Mouse (Mus musculus) kidney, postnatal 0 days (tissue): ENCODE data around the gene Cnbp. TPM values are rescaled to one million over a fixed set of nuclear protein-coding genes. Genes with fewer than 3 reads are reported as not detected.
A peak's percentile ranks its signal among the peaks of the same experiment; 100 is the strongest.

Experiments
- ATAC-seq: fragments of 200-750 bp; cut with Nextera tagmentation; replicated peaks from 2 replicates; pipeline ENCODE4 v1.8.0; 2017; ENCODE audit warnings: low read depth, moderate number of reproducible peaks, moderate TSS enrichment, moderate library complexity; ENCODE audit not compliant: low FRiP score
- DNase-seq: peaks from one replicate; pipeline ENCODE4 v3.0.0-alpha.2; 2016; ENCODE audit warnings: low spot score
- H3K27ac ChIP-seq: fragments of 300-500 bp; sonication (generic); 2 replicates; pipeline ENCODE4 v1.5.1; 2014; ENCODE audit warnings: mild to moderate bottlenecking
- H3K27me3 ChIP-seq: fragments of 300-500 bp; sonication (generic); 2 replicates; pipeline ENCODE4 v1.6.1; 2014; ENCODE audit warnings: low read length, mixed read lengths; ENCODE audit not compliant: insufficient read depth
- H3K36me3 ChIP-seq: fragments of 300-500 bp; sonication (generic); 2 replicates; pipeline ENCODE4 v1.6.1; 2014; ENCODE audit warnings: low read length, mixed read lengths; ENCODE audit not compliant: insufficient read depth
- H3K4me1 ChIP-seq: fragments of 300-500 bp; sonication (generic); replicated peaks from 2 replicates; pipeline ENCODE4 v1.6.1; 2014; ENCODE audit warnings: antibody characterized with exemption, low read length, mixed read lengths; ENCODE audit not compliant: insufficient read depth
- H3K4me2 ChIP-seq: fragments of 300-500 bp; sonication (generic); 2 replicates; pipeline ENCODE4 v1.6.1; 2014; ENCODE audit warnings: mild to moderate bottlenecking, low read length, moderate library complexity, mixed read lengths
- H3K4me3 ChIP-seq: fragments of 300-500 bp; sonication (generic); replicated peaks from 2 replicates; pipeline ENCODE4 v1.5.1; 2014; ENCODE audit warnings: low read depth, low read length
- H3K9ac ChIP-seq: fragments of 300-500 bp; sonication (generic); 2 replicates; pipeline ENCODE4 v1.6.1; 2014; ENCODE audit warnings: low read depth, low read length
- H3K9me3 ChIP-seq: fragments of 300-500 bp; sonication (generic); replicated peaks from 2 replicates; pipeline ENCODE4 v1.6.1; 2016; ENCODE audit warnings: low read length, inconsistent platforms, mixed read lengths
- CTCF ChIP-seq: IDR thresholded peaks from 2 replicates; pipeline ENCODE4 v1.5.1; 2016; ENCODE audit warnings: antibody characterized with exemption, low read depth, mild to moderate bottlenecking, moderate library complexity
- WGBS: fragments of 180-500 bp; shearing (Covaris S2); extraction: QIAGEN DNeasy Blood & Tissue Kit; methylation state at CpG from one replicate; pipeline ENCODE4 v1.1.7; 2014; 5-methylcytosine and 5-hydroxymethylcytosine counted together
- polyA plus RNA-seq: library from polyadenylated mRNA; unstranded; fragments of >200 nt; fragmentation: Nextera tagmentation; extraction: Ambion mirVana; gene quantifications from 2 replicates; pipeline ENCODE4 v1.2.1, GENCODE M21; 2015

Cnbp gene
- polyA plus RNA-seq, 1 experiment from 2014 or later = 881 TPM

GRCm38 (mm10) chr6:87853446-87853845 lies 2.5 kb upstream of the Cnbp start:
- ATAC-seq (no peak), DNase-seq (no peak)
- no peaks in the 10 kb centered on the region for H3K9me3 ChIP-seq
- no peak overlapping the region for H3K4me3 ChIP-seq
- WGBS = 78% methylated on average over 4 of the region's 4 CpGs
- no peak for TF ChIP-seq CTCF
- peaks cover 6% of the 10 kb centered on the region; the same call in 1 of the 2 replicates for H3K4me1 ChIP-seq
- no peaks in the 10 kb centered on the region for H3K27me3 ChIP-seq
- no peak overlapping the region for H3K4me2 ChIP-seq
- H3K36me3 ChIP-seq = no peaks in the 10 kb centered on the region
- no peak overlapping the region for H3K9ac ChIP-seq
- no peak overlapping the region for H3K27ac ChIP-seq

GRCm38 (mm10) chr6:87851871-87852270 lies 965 bp upstream of the Cnbp start:
- Histone ChIP-seq H3K27ac (no peak overlapping the region), H3K27me3 (no peaks in the 10 kb centered on the region), H3K9ac (no peak overlapping the region), H3K36me3 (no peaks in the 10 kb centered on the region), H3K4me2 (no peak overlapping the region), H3K4me1 (peaks cover 6% of the 10 kb centered on the region; the same call in 1 of the 2 replicates), H3K9me3 (no peaks in the 10 kb centered on the region), H3K4me3 (no peak overlapping the region)
- DNase-seq (no peak), ATAC-seq (no peak)
- 81% methylated on average over 6 of the region's 6 CpGs for WGBS
- no peak for TF ChIP-seq CTCF

- no peak for TF ChIP-seq CTCF
- Histone ChIP-seq H3K9me3 (no peaks in the 10 kb centered on the region), H3K36me3 (peaks cover 3% of the 10 kb centered on the region; the same call in 1 of the 2 replicates), H3K27me3 (no peaks in the 10 kb centered on the region), H3K4me3 (peak overlapping the region; percentile 99), H3K4me2 (peak overlapping the region; percentile 84), H3K9ac (peak overlapping the region; percentile 99), H3K4me1 (peaks cover 6% of the 10 kb centered on the region; the same call in 1 of the 2 replicates), H3K27ac (peak overlapping the region; percentile 95)
- peak; percentile 75 for ATAC-seq
- DNase-seq = peak; percentile 46
- under 1% methylated on average over 54 of the region's 73 CpGs for WGBS
Measured at GRCm38 (mm10) chr6:87850155-87850899, 579 bp downstream of the Cnbp start.

- H3K36me3 ChIP-seq = peaks cover 8% of the 10 kb centered on the region
- H3K27me3 ChIP-seq = no peaks in the 10 kb centered on the region
- H3K9ac ChIP-seq = peak overlapping the region; percentile 99
- DNase-seq (peak; percentile 29), ATAC-seq (no peak)
- 0% methylated on average over 8 of the region's 8 CpGs for WGBS
- H3K27ac ChIP-seq = no peak overlapping the region
- TF ChIP-seq CTCF = no peak
- H3K4me1 ChIP-seq = peaks cover 6% of the 10 kb centered on the region; the same call in 1 of the 2 replicates
- no peaks in the 10 kb centered on the region for H3K9me3 ChIP-seq
- peak overlapping the region; percentile 99 for H3K4me3 ChIP-seq
- H3K4me2 ChIP-seq = peak overlapping the region; percentile 84
Measured at GRCm38 (mm10) chr6:87849780-87850154, 1.1 kb downstream of the Cnbp start.

- peaks cover 33% of the 10 kb centered on the region for H3K36me3 ChIP-seq
- H3K4me1 ChIP-seq = peaks cover 6% of the 10 kb centered on the region; the same call in 1 of the 2 replicates
- ATAC-seq (no peak), DNase-seq (no peak)
- TF ChIP-seq CTCF = no peak
- H3K4me2 ChIP-seq = 0 out of 2 replicates have a peak overlapping the region, but pooled peaks have one; percentile 6
- WGBS = 77% methylated on average over 1 of the region's 1 CpGs
- H3K9me3 ChIP-seq = no peaks in the 10 kb centered on the region
- no peak overlapping the region for H3K27ac ChIP-seq
- H3K9ac ChIP-seq = no peak overlapping the region; the same call in 1 of the 2 replicates
- H3K4me3 ChIP-seq = no peak overlapping the region
- no peaks in the 10 kb centered on the region for H3K27me3 ChIP-seq
Measured at GRCm38 (mm10) chr6:87846813-87847212, 4.1 kb downstream of the Cnbp start.

GRCm38 (mm10) chr6:87845031-87845695 lies 5.7 kb downstream of the Cnbp start:
- ATAC-seq = no peak
- Histone ChIP-seq H3K9ac (no peak overlapping the region), H3K4me2 (no peak overlapping the region), H3K36me3 (peaks cover 33% of the 10 kb centered on the region), H3K9me3 (no peaks in the 10 kb centered on the region), H3K27ac (no peak overlapping the region), H3K4me1 (peaks cover 6% of the 10 kb centered on the region; the same call in 1 of the 2 replicates), H3K4me3 (no peak overlapping the region), H3K27me3 (no peaks in the 10 kb centered on the region)
- DNase-seq = no peak
- TF ChIP-seq CTCF = no peak
- WGBS = 89% methylated on average over 13 of the region's 13 CpGs
